Mouse (Mus musculus) embryonic facial prominence, embryonic 14.5 days (tissue): ENCODE results near the gene Slc35a3. TPM values are rescaled to one million over a fixed set of nuclear protein-coding genes. Genes with fewer than 3 reads are reported as not detected.

Source experiments
- ATAC-seq: fragments of 200-750 bp; cut with Nextera tagmentation; 2 replicates; pipeline ENCODE4 v1.8.0; 2017; ENCODE audit warnings: low read depth, moderate number of reproducible peaks, moderate TSS enrichment
- DNase-seq: peaks from one replicate; pipeline ENCODE4 v3.0.0-alpha.2; 2015; ENCODE audit warnings: low spot score
- H3K27ac ChIP-seq: fragments of 300-500 bp; sonication (generic); replicated peaks from 2 replicates; pipeline ENCODE4 v1.5.1; 2014; ENCODE audit warnings: low read depth, mild to moderate bottlenecking, low read length, moderate library complexity
- H3K27me3 ChIP-seq: fragments of 300-500 bp; sonication (generic); replicated peaks from 2 replicates; pipeline ENCODE4 v1.6.1; 2014; ENCODE audit warnings: low read length; ENCODE audit not compliant: control insufficient read depth, insufficient read depth
- H3K36me3 ChIP-seq: fragments of 300-500 bp; sonication (generic); 2 replicates; pipeline ENCODE4 v1.6.1; 2014; ENCODE audit warnings: low read length, mixed read lengths; ENCODE audit not compliant: control insufficient read depth, insufficient read depth
- H3K4me1 ChIP-seq: fragments of 300-500 bp; sonication (generic); 2 replicates; pipeline ENCODE4 v1.6.1; 2014; ENCODE audit warnings: antibody characterized with exemption, low read length; ENCODE audit not compliant: control insufficient read depth, insufficient read depth
- H3K4me2 ChIP-seq: fragments of 300-500 bp; sonication (generic); 2 replicates; pipeline ENCODE4 v1.6.1; 2014; ENCODE audit warnings: low read depth, mild to moderate bottlenecking, low read length, moderate library complexity, mixed read lengths
- H3K4me3 ChIP-seq: fragments of 300-500 bp; sonication (generic); 2 replicates; pipeline ENCODE4 v1.5.1; 2014; ENCODE audit warnings: low read depth, mild to moderate bottlenecking, low read length
- H3K9ac ChIP-seq: fragments of 300-500 bp; sonication (generic); 2 replicates; pipeline ENCODE4 v1.6.1; 2014; ENCODE audit warnings: low read depth, mild to moderate bottlenecking, low read length, moderate library complexity, mixed read lengths
- H3K9me3 ChIP-seq: fragments of 300-500 bp; sonication (generic); 2 replicates; pipeline ENCODE4 v1.6.1; 2016; ENCODE audit warnings: low read length; ENCODE audit not compliant: control insufficient read depth
- WGBS: fragments of 180-500 bp; shearing (Covaris S2); extraction: QIAGEN DNeasy Blood & Tissue Kit; methylation state at CpG from one replicate; pipeline ENCODE4 v1.1.7; 2014; 5-methylcytosine and 5-hydroxymethylcytosine counted together
- polyA plus RNA-seq: library from polyadenylated mRNA; unstranded; fragments of >200 nt; fragmentation: Nextera tagmentation; extraction: Ambion mirVana; gene quantifications from 2 replicates; pipeline ENCODE4 v1.2.1, GENCODE M21; 2014

Slc35a3 gene
- polyA plus RNA-seq, 1 experiment from 2014 or later: 9.4 TPM

DNA sequence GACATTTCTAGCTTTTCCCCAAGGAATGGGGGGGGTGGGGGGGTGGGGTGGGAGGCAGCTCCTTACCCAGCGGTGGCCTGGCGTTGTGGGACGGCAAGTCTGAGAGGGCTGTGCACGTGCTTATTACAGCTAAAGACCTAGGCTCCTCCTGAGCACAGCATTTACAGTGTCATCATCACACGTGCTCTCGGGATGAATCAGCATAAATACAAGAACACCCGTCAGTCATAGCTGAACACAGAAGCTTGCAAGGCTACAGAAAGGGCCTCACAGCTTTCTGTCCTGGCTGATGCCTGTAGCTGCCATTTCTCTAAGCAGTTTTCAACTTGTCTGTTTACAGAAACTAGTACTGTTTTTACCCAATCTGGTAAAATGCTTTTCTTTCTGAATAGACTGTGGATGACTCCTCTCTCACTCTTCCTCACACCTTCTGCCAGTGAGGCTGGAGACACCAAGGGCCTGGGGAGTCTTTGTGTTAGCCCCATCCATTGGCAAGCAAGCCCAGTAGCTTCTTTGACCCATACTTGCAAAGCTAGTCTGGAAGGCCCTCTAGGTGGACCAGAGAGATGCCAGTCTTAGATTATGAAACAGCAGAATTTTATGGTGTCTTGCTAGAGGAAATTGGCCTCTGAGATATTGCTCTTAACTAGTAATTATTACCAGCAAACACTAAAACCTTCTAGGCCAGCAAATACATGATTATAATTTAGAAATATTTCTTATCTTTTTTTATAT, 91.8 kb downstream of the Slc35a3 start:
- no peak overlapping the region for H3K4me3 ChIP-seq
- H3K4me1 ChIP-seq: no peaks in the 10 kb centered on the region
- H3K27ac ChIP-seq: no peak overlapping the region
- peaks cover 34% of the 10 kb centered on the region for H3K36me3 ChIP-seq
- ATAC-seq: no peak
- H3K27me3 ChIP-seq: no peaks in the 10 kb centered on the region
- H3K9me3 ChIP-seq: no peaks in the 10 kb centered on the region
- no peak overlapping the region for H3K4me2 ChIP-seq
- no peak overlapping the region for H3K9ac ChIP-seq
- 91% methylated on average over 7 of the region's 7 CpGs for WGBS
- no peak for DNase-seq

Other genes starting within 250 kb of the Slc35a3 start
- gene Rtca, start 204.6 kb downstream of the Slc35a3 start, polyA plus RNA-seq: 67.0 and 76.9 TPM in 2 replicates
- 9.5 and 11.3 TPM in 2 replicates for gene Dbt, start 199.8 kb downstream of the Slc35a3 start, polyA plus RNA-seq
- 3.3 and 4.3 TPM in 2 replicates for gene Lrrc39, start 149.9 kb downstream of the Slc35a3 start, polyA plus RNA-seq
- gene Sass6, start 117.8 kb downstream of the Slc35a3 start, polyA plus RNA-seq: 15.0 and 15.5 TPM in 2 replicates
- 17.5 and 20.1 TPM in 2 replicates for gene Trmt13, start 98.2 kb downstream of the Slc35a3 start, polyA plus RNA-seq
- 77.5 and 86.2 TPM in 2 replicates for gene Mfsd14a, start 50.2 kb downstream of the Slc35a3 start, polyA plus RNA-seq
- not detected in 2 replicates for gene Gm43191, start 31.6 kb downstream of the Slc35a3 start, polyA plus RNA-seq
- 35.5 and 48.7 TPM in 2 replicates for gene Agl, start 95.3 kb upstream of the Slc35a3 start, polyA plus RNA-seq
- gene Frrs1, start 146.6 kb upstream of the Slc35a3 start, polyA plus RNA-seq: 10.0 and 13.0 TPM in 2 replicates